Mouse (Mus musculus) kidney, embryonic 14.5 days (tissue): Measurements from ENCODE around the gene Adgre5. TPM values are rescaled to one million over a fixed set of nuclear protein-coding genes. Genes with fewer than 3 reads are reported as not detected.

Experiments
- ATAC-seq: fragments of 200-750 bp; cut with Nextera tagmentation; 2 replicates; pipeline ENCODE4 v1.8.0; 2017; ENCODE audit warnings: moderate number of reproducible peaks, mild to moderate bottlenecking, moderate TSS enrichment, moderate library complexity; ENCODE audit not compliant: low FRiP score, low TSS enrichment
- H3K27ac ChIP-seq: fragments of 300-500 bp; sonication (generic); 2 replicates; pipeline ENCODE4 v1.5.1; 2014; ENCODE audit warnings: low read depth, mild to moderate bottlenecking, low read length, moderate library complexity, mixed read lengths
- H3K27me3 ChIP-seq: fragments of 300-500 bp; sonication (generic); 2 replicates; pipeline ENCODE4 v1.6.1; 2014; ENCODE audit warnings: mild to moderate bottlenecking, low read length; ENCODE audit not compliant: control insufficient read depth, insufficient read depth
- H3K36me3 ChIP-seq: fragments of 300-500 bp; sonication (generic); 2 replicates; pipeline ENCODE4 v1.6.1; 2014; ENCODE audit warnings: low read length, mixed read lengths; ENCODE audit not compliant: control insufficient read depth, insufficient read depth
- H3K4me1 ChIP-seq: fragments of 300-500 bp; sonication (generic); 2 replicates; pipeline ENCODE4 v1.6.1; 2014; ENCODE audit warnings: low read length, mixed read lengths; ENCODE audit not compliant: control insufficient read depth, insufficient read depth
- H3K4me2 ChIP-seq: fragments of 300-500 bp; sonication (generic); replicated peaks from 2 replicates; pipeline ENCODE4 v1.6.1; 2014; ENCODE audit warnings: low read depth, mild to moderate bottlenecking, low read length
- H3K4me3 ChIP-seq: fragments of 300-500 bp; sonication (generic); 2 replicates; pipeline ENCODE4 v1.5.1; 2014; ENCODE audit warnings: mild to moderate bottlenecking, low read length
- H3K9ac ChIP-seq: fragments of 300-500 bp; sonication (generic); 2 replicates; pipeline ENCODE4 v1.6.1; 2014; ENCODE audit warnings: low read depth, mild to moderate bottlenecking, low read length, moderate library complexity
- H3K9me3 ChIP-seq: fragments of 300-500 bp; sonication (generic); 2 replicates; pipeline ENCODE4 v1.6.1; 2016; ENCODE audit warnings: low read length; ENCODE audit not compliant: control insufficient read depth
- WGBS: fragments of 180-500 bp; shearing (Covaris S2); extraction: QIAGEN DNeasy Blood & Tissue Kit; methylation state at CpG from one replicate; pipeline ENCODE4 v1.1.7; 2014; 5-methylcytosine and 5-hydroxymethylcytosine counted together
- polyA plus RNA-seq: library from polyadenylated mRNA; unstranded; fragments of >200 nt; fragmentation: Nextera tagmentation; extraction: Ambion mirVana; gene quantifications from 2 replicates; pipeline ENCODE4 v1.2.1, GENCODE M21; 2014

Gene Adgre5
- polyA plus RNA-seq, 1 experiment from 2014 or later = 30.9 TPM

DNA sequence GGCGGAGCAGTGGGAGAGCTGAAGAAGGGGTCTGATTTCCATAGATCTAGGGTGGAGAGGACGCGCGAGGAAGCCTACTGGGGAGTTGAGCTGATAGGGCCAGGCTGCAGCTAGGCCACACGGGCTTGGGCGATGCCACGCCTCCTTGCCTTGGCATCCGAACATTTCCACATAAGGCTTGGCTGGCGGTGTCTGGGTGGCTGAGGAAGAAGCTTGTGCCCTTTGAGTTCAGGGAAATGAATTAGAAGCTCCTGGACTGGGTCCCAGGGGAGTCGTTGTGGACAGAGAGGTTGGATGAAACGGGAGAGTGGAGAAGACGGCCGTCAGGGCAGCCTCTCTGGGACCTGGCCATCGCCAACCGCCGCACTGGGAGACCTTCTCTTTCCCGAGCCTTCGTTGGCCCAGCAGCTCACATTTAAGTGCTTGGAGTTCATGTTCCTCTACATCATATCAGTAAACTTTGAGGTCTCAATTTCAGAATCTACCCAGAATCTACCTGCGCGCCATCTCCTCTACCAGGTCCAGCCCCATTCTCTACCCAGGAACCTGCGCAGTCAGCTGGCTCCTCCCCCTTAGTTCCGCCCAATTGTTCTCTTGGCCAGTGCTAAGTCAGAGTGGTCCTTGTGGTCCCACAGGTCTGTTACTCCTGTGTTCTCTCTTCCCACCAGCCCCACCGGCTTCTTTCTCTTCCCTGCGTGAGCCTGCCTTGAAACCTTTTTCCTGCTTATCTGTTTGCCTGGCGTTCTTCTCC, 31.8 kb upstream of the Adgre5 start:
- Histone ChIP-seq H3K27me3 (no peaks in the 10 kb centered on the region), H3K4me1 (peaks cover 8% of the 10 kb centered on the region; the same call in 1 of the 2 replicates), H3K36me3 (no peaks in the 10 kb centered on the region), H3K4me3 (peak overlapping the region; percentile 38), H3K27ac (no peak overlapping the region), H3K4me2 (peak overlapping the region; percentile 66), H3K9ac (peak overlapping the region; percentile 40; the same call in 1 of the 2 replicates), H3K9me3 (no peaks in the 10 kb centered on the region)
- 5% methylated on average over 25 of the region's 25 CpGs for WGBS
- peak; percentile 74 for ATAC-seq

- no peak overlapping the region for H3K4me3 ChIP-seq
- ATAC-seq = no peak
- peaks cover 8% of the 10 kb centered on the region; the same call in 1 of the 2 replicates for H3K4me1 ChIP-seq
- no peak overlapping the region for H3K4me2 ChIP-seq
- H3K36me3 ChIP-seq = no peaks in the 10 kb centered on the region
- no peaks in the 10 kb centered on the region for H3K9me3 ChIP-seq
- no peaks in the 10 kb centered on the region for H3K27me3 ChIP-seq
- H3K27ac ChIP-seq = no peak overlapping the region
- no peak overlapping the region for H3K9ac ChIP-seq
- 39% methylated on average over 4 of the region's 4 CpGs for WGBS
These were observed 30.7 kb upstream of the Adgre5 start for GRCm38 (mm10) chr8:83771791-83772190.

DNA sequence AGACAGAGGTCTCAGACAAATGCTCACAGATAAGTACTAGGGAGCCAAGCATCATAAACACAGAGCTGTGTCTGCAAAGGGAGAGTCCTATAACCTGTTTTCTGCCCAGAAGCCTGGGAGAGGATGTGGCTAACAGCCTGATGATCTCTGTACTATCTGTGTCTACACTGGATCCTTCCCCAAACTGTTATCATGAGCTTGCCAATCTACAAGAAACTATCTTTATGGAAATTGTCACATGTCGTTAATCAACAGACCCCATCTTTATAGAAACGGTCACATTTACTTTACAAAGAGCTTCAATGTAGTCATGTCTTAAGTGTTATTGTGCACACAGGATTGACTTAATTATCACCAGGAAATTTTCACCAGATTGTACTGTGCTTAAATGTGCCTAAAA, 29.5 kb upstream of the Adgre5 start:
- ATAC-seq = no peak
- no peak overlapping the region for H3K9ac ChIP-seq
- no peaks in the 10 kb centered on the region for H3K9me3 ChIP-seq
- H3K4me2 ChIP-seq = no peak overlapping the region
- H3K36me3 ChIP-seq = no peaks in the 10 kb centered on the region
- no peaks in the 10 kb centered on the region for H3K27me3 ChIP-seq
- no peak overlapping the region for H3K27ac ChIP-seq
- H3K4me3 ChIP-seq = no peak overlapping the region
- peaks cover 8% of the 10 kb centered on the region; the same call in 1 of the 2 replicates for H3K4me1 ChIP-seq
- WGBS = 91% methylated on average over 2 of the region's 2 CpGs

DNA sequence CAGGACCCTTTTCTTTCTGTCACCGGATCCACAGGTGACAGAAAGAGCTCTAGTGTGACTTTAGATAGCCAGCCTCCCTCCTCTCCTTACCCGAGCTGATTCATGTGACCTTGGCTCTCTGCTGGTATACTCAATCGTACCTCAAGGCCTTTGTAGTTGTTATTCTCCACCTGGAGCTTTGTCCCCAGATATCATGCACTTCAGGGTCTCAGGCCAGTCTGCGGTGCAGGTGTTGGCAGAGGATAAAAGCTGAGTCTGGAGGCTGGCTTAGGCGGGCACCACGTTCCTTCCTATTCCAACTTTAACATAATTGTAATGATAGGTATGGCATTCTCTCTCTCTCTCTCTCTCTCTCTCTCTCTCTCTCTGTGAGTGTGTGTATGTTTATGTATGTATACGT, 28.6 kb upstream of the Adgre5 start:
- Histone ChIP-seq H3K4me1 (peaks cover 8% of the 10 kb centered on the region; the same call in 1 of the 2 replicates), H3K9ac (no peak overlapping the region), H3K9me3 (no peaks in the 10 kb centered on the region), H3K36me3 (no peaks in the 10 kb centered on the region), H3K27ac (no peak overlapping the region), H3K27me3 (no peaks in the 10 kb centered on the region), H3K4me2 (no peak overlapping the region), H3K4me3 (no peak overlapping the region)
- no peak for ATAC-seq
- whole genome bisulfite sequencing = 82% methylated on average over 7 of the region's 7 CpGs

GRCm38 (mm10) chr8:83768526-83768925, 27.4 kb upstream of the Adgre5 start:
- Histone ChIP-seq H3K4me3 (no peak overlapping the region), H3K36me3 (no peaks in the 10 kb centered on the region), H3K27me3 (no peaks in the 10 kb centered on the region), H3K4me1 (peaks cover 5% of the 10 kb centered on the region; the same call in 1 of the 2 replicates), H3K27ac (no peak overlapping the region), H3K9ac (no peak overlapping the region), H3K9me3 (no peaks in the 10 kb centered on the region), H3K4me2 (no peak overlapping the region)
- no peak for ATAC-seq
- WGBS = 42% methylated on average over 5 of the region's 5 CpGs

- no peaks in the 10 kb centered on the region for H3K9me3 ChIP-seq
- H3K4me3 ChIP-seq = no peak overlapping the region
- H3K4me1 ChIP-seq = no peaks in the 10 kb centered on the region
- no peak for ATAC-seq
- H3K9ac ChIP-seq = no peak overlapping the region
- H3K27me3 ChIP-seq = no peaks in the 10 kb centered on the region
- H3K4me2 ChIP-seq = no peak overlapping the region
- 91% methylated on average over 4 of the region's 4 CpGs for WGBS
- H3K27ac ChIP-seq = no peak overlapping the region
- H3K36me3 ChIP-seq = no peaks in the 10 kb centered on the region
These were observed 26.3 kb upstream of the Adgre5 start for GRCm38 (mm10) chr8:83767442-83767841.

DNA sequence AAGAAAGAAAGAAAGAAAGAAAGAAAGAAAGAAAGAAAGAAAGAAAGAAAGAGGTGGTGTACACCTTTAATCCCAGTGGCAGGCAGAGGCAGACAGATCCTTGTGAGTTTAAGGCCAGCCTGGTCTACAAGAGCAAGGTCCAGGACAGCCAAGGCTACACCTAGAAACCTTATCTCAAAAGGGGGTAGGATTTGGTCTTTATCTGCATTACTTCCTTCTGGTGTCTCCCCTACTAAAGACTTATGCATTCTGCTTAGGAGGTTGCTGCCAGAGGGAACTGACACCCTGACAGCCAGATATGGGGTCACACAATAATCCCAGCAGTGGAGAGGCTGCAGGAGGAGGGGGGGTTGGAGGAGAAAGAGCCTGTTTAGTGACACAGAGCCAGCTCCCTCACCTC, 24.5 kb upstream of the Adgre5 start:
- Histone ChIP-seq H3K9me3 (no peaks in the 10 kb centered on the region), H3K27ac (no peak overlapping the region), H3K4me1 (no peaks in the 10 kb centered on the region)

GRCm38 (mm10) chr8:83764717-83765116, 23.6 kb upstream of the Adgre5 start:
- WGBS = 78% methylated on average over 2 of the region's 2 CpGs
- H3K4me3 ChIP-seq = no peak overlapping the region
- no peaks in the 10 kb centered on the region for H3K36me3 ChIP-seq

More for the DNA sequence above, 24.5 kb upstream of the Adgre5 start:
- no peaks in the 10 kb centered on the region for H3K27me3 ChIP-seq
- H3K4me3 ChIP-seq = no peak overlapping the region
- ATAC-seq = no peak
- H3K4me2 ChIP-seq = no peak overlapping the region
- H3K36me3 ChIP-seq = no peaks in the 10 kb centered on the region
- H3K9ac ChIP-seq = no peak overlapping the region

GRCm38 (mm10) chr8:83764116-83764515, 23.0 kb upstream of the Adgre5 start:
- Histone ChIP-seq H3K9ac (no peak overlapping the region), H3K27ac (no peak overlapping the region), H3K36me3 (no peaks in the 10 kb centered on the region), H3K9me3 (no peaks in the 10 kb centered on the region), H3K4me2 (no peak overlapping the region), H3K4me1 (no peaks in the 10 kb centered on the region), H3K27me3 (no peaks in the 10 kb centered on the region), H3K4me3 (no peak overlapping the region)
- no peak for ATAC-seq
- 91% methylated on average over 8 of the region's 8 CpGs for WGBS

More at GRCm38 (mm10) chr8:83764717-83765116, 23.6 kb upstream of the Adgre5 start:
- ATAC-seq = no peak
- Histone ChIP-seq H3K4me1 (no peaks in the 10 kb centered on the region), H3K27ac (no peak overlapping the region), H3K9ac (no peak overlapping the region), H3K4me2 (no peak overlapping the region), H3K27me3 (no peaks in the 10 kb centered on the region), H3K9me3 (no peaks in the 10 kb centered on the region)
